Mouse (Mus musculus) liver, postnatal 0 days (tissue): ENCODE measurements around the gene Inpp5k. TPM values are rescaled to one million over a fixed set of nuclear protein-coding genes. Genes with fewer than 3 reads are reported as not detected.
"Not testable (repeated sequence)": the region's sequence is repeated elsewhere in the genome, so short reads cannot be mapped to it uniquely, and the experiment has no call there.

Source experiments
- ATAC-seq: fragments of 200-750 bp; cut with Nextera tagmentation; 2 replicates; pipeline ENCODE4 v1.8.0; 2017; ENCODE audit warnings: mild to moderate bottlenecking, moderate library complexity
- DNase-seq: peaks from one replicate; pipeline ENCODE4 v3.0.0-alpha.2; 2016
- H3K27ac ChIP-seq: fragments of 300-500 bp; sonication (generic); 2 replicates; pipeline ENCODE4 v1.5.1; 2014; ENCODE audit warnings: antibody characterized with exemption, moderate library complexity, mild to moderate bottlenecking, low read depth
- H3K27me3 ChIP-seq: fragments of 300-500 bp; sonication (generic); 2 replicates; pipeline ENCODE4 v1.6.1; 2014; ENCODE audit warnings: low read length, control low read depth, mixed read lengths; ENCODE audit not compliant: insufficient read depth
- H3K36me3 ChIP-seq: fragments of 300-500 bp; sonication (generic); replicated peaks from 2 replicates; pipeline ENCODE4 v1.6.1; 2014; ENCODE audit warnings: mild to moderate bottlenecking, control low read depth, low read length, moderate library complexity, mixed read lengths; ENCODE audit not compliant: insufficient read depth
- H3K4me1 ChIP-seq: fragments of 300-500 bp; sonication (generic); 2 replicates; pipeline ENCODE4 v1.6.1; 2014; ENCODE audit warnings: antibody characterized with exemption, mild to moderate bottlenecking, control low read depth; ENCODE audit not compliant: insufficient read depth
- H3K4me2 ChIP-seq: fragments of 300-500 bp; sonication (generic); 2 replicates; pipeline ENCODE4 v1.6.1; 2014; ENCODE audit warnings: low read depth, mild to moderate bottlenecking, low read length, moderate library complexity, mixed read lengths
- H3K4me3 ChIP-seq: fragments of 300-500 bp; sonication (generic); 2 replicates; pipeline ENCODE4 v1.5.1; 2014; ENCODE audit warnings: low read depth, low read length
- H3K9ac ChIP-seq: fragments of 300-500 bp; sonication (generic); replicated peaks from 2 replicates; pipeline ENCODE4 v1.6.1; 2014; ENCODE audit warnings: mild to moderate bottlenecking, moderate library complexity
- H3K9me3 ChIP-seq: fragments of 300-500 bp; sonication (generic); 2 replicates; pipeline ENCODE4 v1.6.1; 2016; ENCODE audit warnings: mild to moderate bottlenecking, control low read depth, low read length, mixed read lengths
- CTCF ChIP-seq: sonication (generic); IDR thresholded peaks from 2 replicates; pipeline ENCODE4 v1.5.1; 2016; ENCODE audit warnings: antibody characterized with exemption, low read depth
- EP300 ChIP-seq: IDR thresholded peaks from 2 replicates; pipeline ENCODE4 v1.6.1; 2016; ENCODE audit warnings: antibody characterized with exemption, low read depth, mild to moderate bottlenecking
- WGBS: fragments of 180-500 bp; shearing (Covaris S2); extraction: QIAGEN DNeasy Blood & Tissue Kit; methylation state at CpG from one replicate; pipeline ENCODE4 v1.1.7; 2014; ENCODE audit not compliant: insufficient replicate concordance; 5-methylcytosine and 5-hydroxymethylcytosine counted together
- polyA plus RNA-seq: library from polyadenylated mRNA; unstranded; fragments of >200 nt; fragmentation: Nextera tagmentation; extraction: Ambion mirVana; gene quantifications from 2 replicates; pipeline ENCODE4 v1.2.1, GENCODE M21; 2015

Gene Inpp5k
- polyA plus RNA-seq, 1 experiment from 2014 or later = 16.7 TPM

GRCm38 (mm10) chr11:75689977-75690376 lies 59.2 kb downstream of the Inpp5k start:
- WGBS = 77% methylated on average over 1 of the region's 1 CpGs
- no peak overlapping the region for H3K4me2 ChIP-seq
- no peak for TF ChIP-seq EP300
- no peak for TF ChIP-seq CTCF
- H3K4me1 ChIP-seq = peaks cover 3% of the 10 kb centered on the region
- peaks cover 47% of the 10 kb centered on the region for H3K36me3 ChIP-seq
- no peak overlapping the region for H3K27ac ChIP-seq
- no peak overlapping the region for H3K4me3 ChIP-seq
- DNase-seq = no peak
- H3K9me3 ChIP-seq = no peaks in the 10 kb centered on the region
- H3K27me3 ChIP-seq = no peaks in the 10 kb centered on the region
- ATAC-seq = no peak
- H3K9ac ChIP-seq = no peak overlapping the region

GRCm38 (mm10) chr11:75691047-75691446 lies 60.3 kb downstream of the Inpp5k start:
- no peak overlapping the region for H3K9ac ChIP-seq
- peaks cover 3% of the 10 kb centered on the region for H3K4me1 ChIP-seq
- no peak for TF ChIP-seq EP300
- TF ChIP-seq CTCF = no peak
- H3K9me3 ChIP-seq = no peaks in the 10 kb centered on the region
- no peak for DNase-seq
- no peak overlapping the region for H3K4me2 ChIP-seq
- H3K36me3 ChIP-seq = peaks cover 54% of the 10 kb centered on the region
- ATAC-seq = no peak
- H3K4me3 ChIP-seq = no peak overlapping the region
- H3K27ac ChIP-seq = no peak overlapping the region
- H3K27me3 ChIP-seq = no peaks in the 10 kb centered on the region

GRCm38 (mm10) chr11:75693570-75693969 lies 62.8 kb downstream of the Inpp5k start:
- 85% methylated on average over 5 of the region's 5 CpGs for WGBS
- H3K4me1 ChIP-seq = no peaks in the 10 kb centered on the region
- H3K4me3 ChIP-seq = no peak overlapping the region
- no peak overlapping the region for H3K9ac ChIP-seq
- DNase-seq (no peak), ATAC-seq (no peak)
- H3K4me2 ChIP-seq = no peak overlapping the region
- H3K27me3 ChIP-seq = no peaks in the 10 kb centered on the region
- H3K9me3 ChIP-seq = no peaks in the 10 kb centered on the region
- TF ChIP-seq CTCF (no peak), EP300 (no peak)
- H3K27ac ChIP-seq = no peak overlapping the region
- H3K36me3 ChIP-seq = peaks cover 65% of the 10 kb centered on the region

- H3K27me3 ChIP-seq, H3K4me2 ChIP-seq, ATAC-seq, DNase-seq, H3K4me1 ChIP-seq, H3K27ac ChIP-seq, H3K9me3 ChIP-seq, H3K4me3 ChIP-seq, H3K9ac ChIP-seq: not testable (repeated sequence)
- peaks cover 79% of the 10 kb centered on the region for H3K36me3 ChIP-seq
- 94% methylated on average over 3 of the region's 3 CpGs for WGBS
Observed at GRCm38 (mm10) chr11:75697464-75697863, 66.7 kb downstream of the Inpp5k start.

Other genes with a start within 250 kb of the Inpp5k start
- gene Serpinf1, start 208.3 kb upstream of the Inpp5k start, polyA plus RNA-seq = 823 and 833 TPM in 2 replicates
- 975 and 1,049 TPM in 2 replicates for gene Serpinf2, start 191.4 kb upstream of the Inpp5k start, polyA plus RNA-seq
- gene Wdr81, start 176.3 kb upstream of the Inpp5k start, polyA plus RNA-seq = 8.4 and 9.5 TPM in 2 replicates
- 34.2 and 35.6 TPM in 2 replicates for gene Tlcd2, start 169.3 kb upstream of the Inpp5k start, polyA plus RNA-seq
- 12.1 and 13.9 TPM in 2 replicates for gene Prpf8, start 144.2 kb upstream of the Inpp5k start, polyA plus RNA-seq
- 13.2 and 13.4 TPM in 2 replicates for gene Rilp, start 120.9 kb upstream of the Inpp5k start, polyA plus RNA-seq
- gene Scarf1, start 117.4 kb upstream of the Inpp5k start, polyA plus RNA-seq = 3.1 TPM in 2 replicates
- gene Slc43a2, start 99.3 kb upstream of the Inpp5k start, polyA plus RNA-seq = 5.9 and 7.2 TPM in 2 replicates
- gene Pitpna, start 42.9 kb upstream of the Inpp5k start, polyA plus RNA-seq = 30.1 and 36.7 TPM in 2 replicates
- gene Myo1c, start 19.5 kb downstream of the Inpp5k start, polyA plus RNA-seq = 19.4 and 22.4 TPM in 2 replicates
- gene Crk, start 48.3 kb downstream of the Inpp5k start, polyA plus RNA-seq = 35.0 and 36.0 TPM in 2 replicates
- gene Ywhae, start 101.9 kb downstream of the Inpp5k start, polyA plus RNA-seq = 190 and 204 TPM in 2 replicates
- not detected in 2 replicates for gene Doc2b, start 165.1 kb downstream of the Inpp5k start, polyA plus RNA-seq